Mouse (Mus musculus) mouse trophoblast stem cell (cell line): ENCODE data around the gene Gzma.

Experiments used
- in situ Hi-C, 2 experiments: fragments of 300-500 bp; cut with MseI, MboI; formaldehyde crosslinking; loops; 2 replicates in 1 of 2; 3 replicates in 1 of 2; pipeline ENCODE4 v1.15.1; 2025

The Gzma gene

GRCm38 (mm10) chr13:113046211-113046883 lies 54.4 kb downstream of the Gzma start, which contains the start of gene Gpx8:
Gene Gpx8, minus strand, starts transcription at chr13:113046410.
- in situ Hi-C loops, result no loop called here

DNA sequence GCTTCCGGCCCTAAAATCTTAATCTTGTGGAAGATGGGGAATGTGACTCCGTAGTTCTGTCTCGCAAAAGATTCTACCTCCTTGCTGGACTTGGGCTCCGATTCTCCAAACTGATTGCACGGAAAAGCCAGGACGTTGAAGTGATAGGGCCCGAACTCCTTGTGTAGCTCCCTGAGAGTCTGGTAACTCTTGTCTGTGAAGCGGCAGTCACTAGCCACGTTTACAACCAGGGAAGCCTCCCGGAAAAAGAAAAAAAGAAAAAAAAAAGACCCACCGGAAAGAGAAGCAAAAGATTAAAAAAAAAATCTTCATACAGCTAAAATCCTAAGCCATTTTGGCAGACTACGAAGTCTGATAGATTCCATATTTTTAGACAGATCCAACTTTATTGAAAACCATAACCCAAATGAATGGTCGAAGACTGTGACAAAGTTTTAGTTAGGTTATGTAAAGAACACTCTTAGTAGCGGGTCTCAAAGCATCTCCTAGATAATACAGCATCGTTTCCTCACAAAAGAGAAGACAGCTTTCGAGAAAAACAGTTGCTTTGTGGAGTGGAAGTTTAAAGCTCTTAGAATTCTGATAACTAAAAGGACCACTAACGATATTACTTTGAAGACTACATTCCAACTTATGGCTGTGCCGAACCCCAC lies 55.2 kb downstream of the Gzma start:
- in situ Hi-C loops, result no loop called here

- in situ Hi-C loops, result no loop called here
These were observed 55.9 kb downstream of the Gzma start for GRCm38 (mm10) chr13:113044876-113045275.
